Mouse (Mus musculus) lung, postnatal 25 days (tissue): Measurements from ENCODE around the gene Dnaaf2.
"Not testable (repeated sequence)": the region's sequence is repeated elsewhere in the genome, so short reads cannot be mapped to it uniquely, and the experiment has no call there.

Experiments used
- DNase-seq: peaks from one replicate; pipeline ENCODE4 v3.0.0; 2022; ENCODE audit warnings: low spot score

The Dnaaf2 gene

DNA sequence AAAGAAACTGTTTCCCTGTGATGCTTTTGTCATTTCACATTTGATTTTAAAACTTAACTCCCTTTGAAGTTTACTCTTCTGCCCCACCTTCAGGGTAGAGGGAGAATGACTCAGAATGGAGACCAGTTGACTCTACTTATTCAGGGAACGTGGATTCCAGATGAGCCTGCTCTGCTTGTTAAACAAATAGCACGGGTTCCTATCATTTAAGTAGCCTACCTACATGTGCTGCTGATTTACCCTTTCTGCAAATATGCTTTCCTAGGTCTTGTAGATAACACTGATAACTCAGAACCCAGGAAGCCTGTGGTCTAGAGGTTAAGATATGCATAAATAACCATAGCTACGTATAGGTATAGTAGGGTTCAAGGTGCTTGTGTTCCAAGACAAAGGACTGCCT is 33.3 kb downstream of the Dnaaf2 start:
- DNase-seq, result no peak

DNA sequence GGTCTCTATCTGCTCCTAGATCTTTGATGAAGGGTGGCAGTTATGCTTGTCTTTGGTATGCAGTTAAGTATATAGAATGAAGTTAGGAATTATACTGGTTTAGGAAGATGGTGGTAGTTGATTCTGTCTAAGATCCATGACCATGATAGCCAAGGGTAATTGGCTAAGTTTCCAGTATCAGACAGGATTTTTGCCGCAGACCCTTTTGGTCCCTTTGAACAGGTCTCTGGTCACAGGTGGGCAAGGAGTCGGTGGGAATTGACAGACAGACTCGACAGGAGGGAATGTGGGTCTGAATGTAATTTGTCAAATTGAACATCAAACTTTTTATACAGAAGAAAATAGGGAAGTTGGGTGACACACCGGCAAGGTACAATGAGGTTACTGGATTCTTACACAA is 34.6 kb downstream of the Dnaaf2 start:
- not testable (repeated sequence) for DNase-seq

DNA sequence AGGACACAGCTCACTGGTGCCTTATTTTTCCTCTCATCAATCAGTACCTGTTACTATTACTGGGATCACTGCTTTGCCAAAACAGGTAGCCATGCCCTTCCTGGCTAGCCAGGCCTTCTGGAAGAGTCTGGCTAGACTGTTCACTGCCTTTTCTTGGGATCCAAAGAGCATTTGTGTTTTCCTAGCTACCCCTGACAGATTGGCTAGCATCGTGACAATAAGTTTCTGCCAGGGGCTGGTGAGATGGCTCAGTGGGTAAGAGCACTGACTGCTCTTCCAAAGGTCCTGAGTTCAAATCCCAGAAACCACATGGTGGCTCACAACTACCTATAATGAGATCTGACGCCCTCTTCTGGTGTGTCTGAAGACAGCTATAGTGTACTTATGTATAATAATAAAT is 37.6 kb downstream of the Dnaaf2 start:
- not testable (repeated sequence) for DNase-seq

DNA sequence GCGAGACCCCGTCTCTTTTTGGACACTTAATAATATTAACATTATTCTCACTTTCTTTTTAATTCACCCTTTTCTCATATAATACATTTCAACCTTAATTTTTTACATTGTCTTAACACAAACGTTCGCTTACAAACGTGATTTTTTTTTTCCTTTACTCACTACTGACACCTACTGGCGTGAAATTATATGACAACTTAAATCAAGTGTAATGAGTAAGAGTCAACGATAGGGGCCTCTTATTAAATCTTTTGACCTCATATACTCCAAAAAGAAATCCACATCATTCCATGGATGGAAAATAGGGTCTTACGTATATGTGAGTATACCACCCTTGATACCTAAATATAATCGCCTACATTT is 38.7 kb downstream of the Dnaaf2 start:
- peak; percentile 39 for DNase-seq

DNA sequence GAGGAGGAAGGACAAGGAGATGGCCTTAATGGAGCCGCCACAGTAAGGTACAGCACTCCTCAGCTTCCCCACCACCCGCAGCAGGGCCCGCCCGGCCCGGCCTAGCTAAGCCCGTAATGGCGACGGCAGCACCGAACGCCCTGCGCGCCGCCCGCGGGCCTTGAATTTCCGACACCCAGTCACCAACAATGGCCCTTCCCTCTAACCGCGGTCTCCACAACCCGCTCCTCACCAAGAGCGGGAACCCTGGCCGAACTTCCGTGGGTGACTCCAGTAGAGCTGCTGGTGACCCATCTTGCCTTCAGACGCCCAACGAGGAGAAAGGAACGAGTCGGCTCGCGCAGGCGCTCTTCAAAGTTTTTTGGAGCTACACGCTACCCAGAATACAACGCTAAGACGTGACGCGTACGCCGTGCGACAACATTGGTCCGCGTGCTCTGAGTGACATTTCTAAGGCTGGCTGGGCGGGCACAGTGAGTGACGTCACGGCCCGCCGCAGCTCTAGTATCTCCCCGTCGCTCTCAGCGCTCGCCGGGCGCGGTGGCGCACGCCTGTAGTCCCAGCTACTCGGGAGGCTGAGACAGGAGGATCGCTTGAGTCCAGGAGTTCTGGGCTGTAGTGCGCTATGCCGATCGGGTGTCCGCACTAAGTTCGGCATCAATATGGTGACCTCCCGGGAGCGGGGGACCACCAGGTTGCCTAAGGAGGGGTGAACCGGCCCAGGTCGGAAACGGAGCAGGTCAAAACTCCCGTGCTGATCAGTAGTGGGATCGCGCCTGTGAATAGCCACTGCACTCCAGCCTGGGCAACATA is 39.3 kb downstream of the Dnaaf2 start, which contains the start of gene Rps29:
Gene Rps29 (minus strand): TSS at position 422 of the 813 bp plus-strand sequence.
- peak; percentile 97 for DNase-seq

DNA sequence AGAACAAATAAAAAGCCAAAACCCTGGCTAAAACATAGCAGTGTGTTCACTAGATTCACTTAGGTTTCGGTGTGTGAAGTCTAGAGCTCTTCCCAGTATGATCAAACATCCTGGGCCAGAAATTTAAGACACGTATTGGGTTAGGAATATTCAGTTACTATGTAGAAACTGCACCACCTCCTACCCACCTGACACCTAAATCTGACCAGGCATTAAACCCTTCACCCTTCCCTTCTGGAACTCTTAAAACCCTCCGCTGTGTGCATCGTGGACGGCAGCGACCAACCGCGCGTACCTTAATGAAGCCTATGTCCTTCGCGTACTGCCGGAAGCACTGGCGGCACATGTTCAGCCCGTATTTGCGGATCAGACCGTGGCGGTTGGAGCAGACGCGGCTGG is 39.9 kb downstream of the Dnaaf2 start:
- DNase-seq, result no peak

DNA sequence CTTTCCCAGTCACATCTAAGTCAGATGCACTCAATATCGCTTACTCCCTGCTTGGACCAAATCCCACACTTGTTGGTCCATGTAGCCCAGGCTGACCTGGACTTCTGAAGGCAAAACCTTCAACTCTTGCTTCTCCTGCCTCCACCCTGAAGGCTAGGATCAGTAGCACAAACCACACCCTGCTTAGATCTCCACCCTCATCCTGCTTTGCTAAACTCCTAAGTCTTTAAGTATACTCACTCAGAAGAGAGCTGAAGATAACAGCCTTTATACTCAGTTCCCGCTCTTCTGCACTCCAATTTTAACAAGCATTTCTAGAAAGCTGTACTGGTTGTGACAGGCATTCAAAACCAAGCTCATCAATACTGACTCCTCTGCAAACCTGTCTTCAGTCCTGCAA is 41.1 kb downstream of the Dnaaf2 start:
- DNase-seq, result no peak

DNA sequence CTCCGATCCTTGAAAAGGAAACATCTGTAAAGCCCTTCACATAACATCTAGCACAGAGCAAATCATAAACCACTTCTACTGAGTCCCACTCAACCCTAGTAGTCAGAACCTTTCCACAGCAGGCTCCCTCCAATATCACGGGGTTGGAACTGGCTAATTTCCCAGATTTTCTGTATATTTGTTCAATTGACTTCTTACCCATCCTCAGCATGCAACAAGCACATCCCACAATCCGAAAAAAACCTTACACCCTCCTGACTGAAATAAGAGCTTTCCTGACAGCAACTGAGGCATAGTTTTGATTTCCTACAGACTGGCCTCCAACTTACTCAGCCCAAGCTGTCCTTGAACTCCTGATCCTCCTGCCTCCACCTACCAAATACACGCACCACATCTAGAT is 41.8 kb downstream of the Dnaaf2 start:
- DNase-seq, result no peak

DNA sequence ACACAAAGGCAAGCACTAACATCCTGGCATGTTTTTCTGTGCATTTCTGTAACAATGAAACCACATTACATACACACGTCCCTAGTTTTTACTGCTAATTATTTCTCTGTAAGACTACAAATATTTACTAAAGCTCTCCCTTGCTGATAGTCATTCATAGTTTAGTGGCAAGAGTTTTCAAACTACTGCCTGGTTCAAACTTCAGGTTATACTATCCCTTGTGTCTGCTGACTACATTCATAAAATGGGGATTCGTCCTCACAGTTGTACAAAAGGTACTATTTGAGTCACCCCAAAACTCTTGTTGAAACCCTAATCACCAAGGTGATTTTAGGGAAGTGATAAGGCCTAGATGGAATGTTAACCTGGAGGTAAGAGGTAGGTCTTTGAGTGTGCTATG is 42.3 kb downstream of the Dnaaf2 start:
- DNase-seq, result no peak

DNA sequence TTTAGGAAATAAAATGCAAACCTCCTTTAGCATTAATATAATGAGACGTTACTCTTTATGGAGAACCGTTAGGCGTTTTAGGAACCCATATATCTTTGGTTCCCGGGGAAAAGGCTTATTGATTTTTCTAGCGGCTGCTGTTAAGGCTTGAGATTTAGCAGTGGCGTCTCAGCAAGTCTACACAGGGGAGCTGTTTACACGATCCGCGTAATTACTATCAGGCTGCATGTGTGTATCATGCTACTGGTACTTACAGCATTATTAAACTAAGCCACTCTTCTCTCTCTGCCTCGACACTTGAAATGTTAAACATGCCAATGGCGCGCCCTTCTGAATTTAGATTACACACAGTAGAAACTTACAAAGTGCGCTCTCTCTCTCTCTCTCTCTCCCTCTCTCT is 48.2 kb downstream of the Dnaaf2 start:
- no peak for DNase-seq

DNA sequence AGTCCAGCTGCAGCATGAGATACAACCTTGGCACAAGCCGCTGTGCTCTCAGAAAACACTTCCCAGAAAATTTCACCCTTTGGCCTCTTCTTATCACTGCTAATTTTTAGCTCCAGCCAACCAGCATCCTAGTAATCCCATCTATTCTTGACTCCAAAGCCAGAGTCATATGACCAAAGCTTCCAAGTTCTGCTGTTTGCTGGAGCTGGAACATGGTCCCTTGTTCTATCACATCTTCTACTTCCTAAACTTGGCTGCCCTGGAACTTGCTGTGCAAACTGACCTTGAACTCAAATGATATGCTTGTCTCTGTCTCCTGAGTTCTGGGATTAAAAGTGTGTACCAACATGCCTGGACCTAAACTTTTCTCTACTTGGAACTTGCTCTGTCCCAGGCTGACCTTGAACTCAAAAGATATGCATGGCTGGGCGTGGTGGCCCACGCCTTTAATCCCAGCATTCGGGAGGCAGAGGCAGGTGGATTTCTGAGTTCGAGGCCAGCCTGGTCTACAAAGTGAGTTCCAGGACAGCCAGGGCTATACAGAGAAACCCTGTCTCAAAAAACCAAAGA is 51.0 kb downstream of the Dnaaf2 start:
- DNase-seq, result no peak

DNA sequence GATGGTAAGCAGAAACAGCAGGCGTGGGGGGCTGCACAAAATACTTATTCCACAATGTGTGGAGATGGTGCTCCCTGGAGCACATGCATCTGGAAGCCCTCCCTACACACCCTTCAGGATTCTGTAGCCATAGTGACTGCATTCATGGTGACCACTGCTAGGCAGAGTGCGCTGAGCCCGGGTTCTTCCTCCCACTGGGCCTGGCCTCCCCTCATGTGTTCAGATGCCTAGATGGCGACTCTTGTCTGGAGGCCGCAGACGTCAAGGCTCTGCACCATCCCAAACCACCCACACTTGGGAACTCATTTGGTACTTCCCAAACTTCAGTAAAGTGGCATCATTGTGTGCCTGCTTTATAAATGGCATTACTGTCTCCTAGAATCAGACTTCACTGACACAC is 54.8 kb downstream of the Dnaaf2 start:
- DNase-seq, result no peak

DNA sequence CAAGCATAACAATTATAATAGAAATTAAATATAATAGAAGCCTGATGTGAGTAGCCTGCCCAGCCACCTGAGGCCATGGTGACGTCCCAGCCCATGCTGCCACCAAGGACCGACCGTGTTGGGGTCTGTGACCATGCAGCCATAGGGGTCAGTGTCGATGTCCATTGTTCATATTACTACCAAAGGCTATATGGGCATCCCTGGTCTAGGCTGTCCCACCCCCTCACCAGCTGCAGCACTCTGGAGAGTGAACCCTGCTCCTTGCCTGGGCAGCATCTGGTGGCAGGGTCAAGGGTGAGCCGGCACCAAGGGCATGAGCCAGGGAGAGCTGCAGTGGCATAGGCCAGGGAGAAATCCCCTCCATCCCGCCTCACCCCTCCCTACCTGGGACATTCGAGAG is 58.4 kb downstream of the Dnaaf2 start:
- no peak for DNase-seq

DNA sequence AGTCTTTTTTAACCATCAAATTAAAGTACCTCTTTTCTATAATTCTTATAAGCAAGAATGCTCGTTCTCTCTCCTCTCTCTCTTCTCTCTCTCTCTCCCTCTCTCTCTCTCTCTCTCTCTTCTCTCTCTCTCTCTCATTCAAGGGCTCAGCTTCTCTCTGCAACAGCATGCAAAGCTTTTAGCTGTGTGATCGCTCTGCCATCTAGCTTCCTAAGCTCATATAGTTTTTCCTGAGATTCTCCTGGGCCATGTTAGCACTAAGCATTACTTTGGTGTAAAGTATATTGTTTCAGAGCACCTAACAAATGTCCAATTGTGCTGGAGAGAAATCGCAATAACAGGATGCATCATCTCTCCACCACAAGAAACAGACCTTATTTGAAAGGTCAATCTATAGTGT is 59.0 kb downstream of the Dnaaf2 start:
- DNase-seq, result no peak
